Mouse (Mus musculus) thymus, adult 2 months (tissue): ENCODE data around the gene Rab30.

ENCODE experiments used
- CTCF ChIP-seq: fragments of 200-500 bp; IDR thresholded peaks from 2 replicates; pipeline ENCODE4 v1.5.1; 2012; ENCODE audit warnings: mild to moderate bottlenecking, control low read depth, low read length, moderate library complexity, borderline replicate concordance; ENCODE audit not compliant: control insufficient read depth, poor library complexity, insufficient read depth; ENCODE audit errors: extremely low read depth
- POLR2A ChIP-seq: fragments of 200-500 bp; IDR thresholded peaks from 2 replicates; pipeline ENCODE4 v1.6.1; 2012; ENCODE audit warnings: mild to moderate bottlenecking, low read length, control low read depth, moderate library complexity; ENCODE audit not compliant: control insufficient read depth, poor library complexity, insufficient read depth; ENCODE audit errors: extremely low read depth

GRCm38 (mm10) chr7:92837907-92838306 lies 96.5 kb downstream of the Rab30 start:
- no peak for TF ChIP-seq CTCF
- TF ChIP-seq POLR2A = no peak
